Mouse (Mus musculus): Measurements from ENCODE around the gene Zfp748.

Zfp748 gene

GRCm38 (mm10) chr13:67553730-67554129 lies at the start of gene Zfp748:
TSS of gene Zfp748 (minus strand) at chr13:67553830.
- in situ Hi-C loops (cut with MboI; ENCODE audit: low sequenced_read_pairs) = no loop called here

DNA sequence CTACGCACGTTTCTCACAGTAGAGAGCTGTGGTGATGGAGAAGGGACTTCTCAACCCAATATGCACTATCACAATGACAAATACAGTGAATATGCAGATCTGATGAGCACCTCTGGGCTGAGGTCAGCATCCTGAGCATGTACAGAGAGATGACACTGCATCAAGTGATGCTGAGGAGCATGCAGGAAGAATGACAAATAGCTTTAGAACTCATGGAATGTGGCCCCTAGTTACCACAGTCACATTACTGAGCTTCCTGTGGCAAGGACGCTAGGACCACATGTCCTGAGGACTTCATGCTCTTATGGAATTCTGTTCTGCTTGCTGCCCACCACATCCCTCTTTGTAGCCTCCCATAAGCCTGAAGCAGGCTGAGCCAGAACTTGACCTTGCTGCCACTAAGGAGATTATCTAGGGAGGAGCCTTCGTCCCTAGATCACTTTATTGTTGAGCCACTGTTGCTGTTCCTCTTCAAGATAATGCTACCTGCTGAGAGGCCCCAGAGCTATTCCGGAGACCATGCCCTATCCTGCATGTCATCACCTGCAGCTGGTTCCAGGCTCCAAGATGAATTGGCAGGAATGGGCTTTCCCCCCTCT lies 19.1 kb upstream of the Zfp748 start:
- in situ Hi-C loops (cut with MboI; ENCODE audit: low sequenced_read_pairs) = no loop called here

DNA sequence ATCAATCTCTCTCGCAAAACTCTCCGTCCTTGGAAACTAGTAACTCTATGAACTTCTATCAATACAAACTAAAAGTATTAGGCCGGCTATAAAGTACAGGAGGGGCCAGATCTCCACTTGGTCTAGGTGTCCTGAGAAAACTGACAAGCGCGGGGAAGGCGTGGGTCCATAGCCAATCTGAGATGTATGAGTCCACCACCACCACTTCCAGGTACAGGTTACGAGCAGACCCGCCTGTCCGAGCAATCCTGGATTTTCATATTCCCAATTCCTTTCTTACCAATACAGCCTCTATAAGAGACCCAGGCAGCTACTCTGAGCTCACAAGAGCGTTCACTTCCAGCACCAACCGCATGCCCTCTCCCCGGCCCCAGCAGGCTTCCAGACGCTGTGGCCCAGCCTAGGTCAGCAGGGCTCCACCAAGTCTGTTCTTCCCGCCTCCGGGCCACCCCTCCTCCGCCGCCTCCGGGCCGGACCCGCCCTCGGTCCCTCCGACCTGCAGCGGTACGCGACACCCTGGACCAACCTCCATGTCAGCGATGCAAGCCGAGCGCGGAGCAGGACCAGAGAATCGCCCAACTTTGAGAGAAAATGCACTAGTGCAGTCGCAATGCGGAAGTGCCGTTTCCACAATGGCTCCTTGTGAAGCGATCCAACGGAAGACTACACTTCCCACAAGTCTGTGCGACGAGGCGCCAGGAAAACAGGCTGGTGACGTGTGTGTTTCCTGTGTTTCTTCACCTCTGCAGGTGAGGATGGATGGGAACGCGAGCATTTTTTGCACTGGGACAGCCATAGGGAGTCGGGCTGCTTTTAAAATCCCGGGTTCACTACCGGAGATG lies 904 bp downstream of the Zfp748 start:
- in situ Hi-C loops (cut with MboI; ENCODE audit: low sequenced_read_pairs) = no loop called here

- in situ Hi-C loops (cut with MboI; ENCODE audit: low sequenced_read_pairs) = no loop called here
Measured at GRCm38 (mm10) chr13:67545941-67546340, 7.7 kb downstream of the Zfp748 start.

GRCm38 (mm10) chr13:67527049-67527730 lies 26.4 kb downstream of the Zfp748 start:
- in situ Hi-C loops (cut with MboI; ENCODE audit: low sequenced_read_pairs) = no loop called here

- in situ Hi-C loops (cut with MboI; ENCODE audit: low sequenced_read_pairs) = no loop called here
Measured at GRCm38 (mm10) chr13:67525753-67526410, 27.7 kb downstream of the Zfp748 start, which contains the start of the genes Gm26965 and Zfp87. TSS of gene Gm26965 (minus strand) at chr13:67526151. TSS of gene Zfp87 (minus strand) at chr13:67526177.

- in situ Hi-C loops (cut with MboI; ENCODE audit: low sequenced_read_pairs) = no loop called here
Measured at GRCm38 (mm10) chr13:67500908-67501307, 52.7 kb downstream of the Zfp748 start.

DNA sequence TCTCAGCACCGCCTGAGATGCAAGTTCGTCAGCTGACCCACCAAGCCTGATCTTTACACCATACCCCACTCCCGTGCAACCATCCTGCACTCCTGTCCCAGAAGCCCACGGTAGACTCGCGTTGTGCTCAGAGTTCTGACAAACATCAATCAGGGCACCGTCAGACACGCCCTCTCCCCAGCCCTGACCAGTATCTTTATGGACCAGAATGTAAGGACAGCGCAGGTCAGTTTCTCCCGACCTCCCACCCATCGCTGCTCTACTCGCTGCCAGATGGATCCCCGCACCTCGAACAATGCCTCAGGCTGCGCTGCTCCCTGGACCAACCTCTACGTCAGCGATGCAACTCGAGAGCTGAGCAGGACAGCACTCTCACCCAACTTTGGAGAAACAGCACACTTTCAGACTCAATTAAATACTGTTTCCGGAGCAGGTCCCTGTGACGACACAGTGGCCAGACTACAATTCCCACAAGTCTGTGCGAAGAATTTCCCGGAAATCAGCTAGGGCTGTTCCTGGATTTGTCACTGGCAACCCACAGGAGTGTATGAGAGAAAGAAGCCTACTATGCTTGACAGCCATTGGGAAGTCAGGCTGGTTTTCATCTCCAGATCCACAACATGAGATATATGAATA lies 53.4 kb downstream of the Zfp748 start, which contains the start of gene Zfp58:
Gene Zfp58 (minus strand): TSS at position 472 of the 636 bp plus-strand sequence.
- in situ Hi-C loops (cut with MboI; ENCODE audit: low sequenced_read_pairs) = no loop called here

DNA sequence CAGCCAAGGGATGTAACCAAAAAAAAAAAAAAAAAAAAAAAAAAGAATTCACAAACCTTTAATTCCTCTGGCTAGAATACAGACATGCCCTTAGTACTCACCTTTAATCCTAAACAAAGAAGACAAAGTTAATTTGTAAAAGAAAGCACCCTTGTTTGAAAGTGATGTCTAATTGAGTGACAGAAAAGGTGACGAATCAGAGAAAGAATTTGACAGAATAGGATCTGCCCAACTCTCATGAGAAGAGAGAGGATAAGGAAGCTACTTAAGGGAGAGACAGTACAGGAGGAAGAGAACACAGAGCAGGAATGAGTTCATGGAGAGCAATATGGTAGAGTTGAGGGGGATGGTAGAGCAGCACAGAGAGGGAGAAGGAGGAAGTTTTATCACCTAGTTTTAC lies 58.0 kb downstream of the Zfp748 start:
- in situ Hi-C loops (cut with MboI; ENCODE audit: low sequenced_read_pairs) = no loop called here

All from CH12F3 (cell line).